Mouse (Mus musculus): ENCODE measurements around the gene Pou6f1. TPM values are rescaled to one million over a fixed set of nuclear protein-coding genes. Genes with fewer than 3 reads are reported as not detected.
A peak's percentile ranks its signal among the peaks of the same experiment; 100 is the strongest.
"Not testable (repeated sequence)": the region's sequence is repeated elsewhere in the genome, so short reads cannot be mapped to it uniquely, and the experiment has no call there.

The Pou6f1 gene
- polyA plus RNA-seq, 1 experiment from 2014 or later: 6.9 TPM

GRCm38 (mm10) chr15:100627287-100627686, 27.5 kb upstream of the Pou6f1 start:
- peaks cover 12% of the 10 kb centered on the region for H3K4me1 ChIP-seq (replicated peaks; ENCODE audit: control insufficient read depth, insufficient read depth, low read length)
- H3K4me3 ChIP-seq (ENCODE audit: low read depth, low read length): no peak overlapping the region
- no peak for DNase-seq (ENCODE audit: low spot score)
- WGBS: 21% methylated on average over 10 of the region's 10 CpGs
- 0 out of 2 replicates have a peak, but pooled peaks cover under 1% of the 10 kb centered on the region for H3K36me3 ChIP-seq (ENCODE audit: control insufficient read depth, insufficient read depth, low read length)
- H3K27ac ChIP-seq (ENCODE audit: low read depth): peak overlapping the region; percentile 43
- no peak overlapping the region for H3K4me2 ChIP-seq (ENCODE audit: low read length)
- no peaks in the 10 kb centered on the region for H3K9me3 ChIP-seq (ENCODE audit: control insufficient read depth, low read length)
- ATAC-seq (replicated peaks; ENCODE audit: low FRiP score, low TSS enrichment, low read depth): no peak
- no peak overlapping the region for H3K9ac ChIP-seq (ENCODE audit: low read length)
- H3K27me3 ChIP-seq (replicated peaks; ENCODE audit: control insufficient read depth, insufficient read depth, low read length): no peaks in the 10 kb centered on the region

- no peaks in the 10 kb centered on the region for H3K9me3 ChIP-seq (ENCODE audit: control insufficient read depth, low read length)
- peaks cover 20% of the 10 kb centered on the region for H3K36me3 ChIP-seq (ENCODE audit: control insufficient read depth, insufficient read depth, low read length)
- H3K27ac ChIP-seq (ENCODE audit: low read depth): no peak overlapping the region
- WGBS: 90% methylated on average over 3 of the region's 3 CpGs
- no peak overlapping the region for H3K4me3 ChIP-seq (ENCODE audit: low read depth, low read length)
- DNase-seq (ENCODE audit: low spot score): no peak
- no peaks in the 10 kb centered on the region for H3K27me3 ChIP-seq (replicated peaks; ENCODE audit: control insufficient read depth, insufficient read depth, low read length)
- H3K4me2 ChIP-seq (ENCODE audit: low read length): no peak overlapping the region
- peaks cover 12% of the 10 kb centered on the region for H3K4me1 ChIP-seq (replicated peaks; ENCODE audit: control insufficient read depth, insufficient read depth, low read length)
- no peak for ATAC-seq (replicated peaks; ENCODE audit: low FRiP score, low TSS enrichment, low read depth)
- H3K9ac ChIP-seq (ENCODE audit: low read length): no peak overlapping the region
Measured at GRCm38 (mm10) chr15:100624435-100624834, 24.7 kb upstream of the Pou6f1 start.

GRCm38 (mm10) chr15:100623754-100624153, 24.0 kb upstream of the Pou6f1 start:
- Histone ChIP-seq H3K27me3 (replicated peaks; ENCODE audit: control insufficient read depth, insufficient read depth, low read length) (no peaks in the 10 kb centered on the region), H3K4me3 (ENCODE audit: low read depth, low read length) (no peak overlapping the region), H3K4me2 (ENCODE audit: low read length) (no peak overlapping the region), H3K4me1 (replicated peaks; ENCODE audit: control insufficient read depth, insufficient read depth, low read length) (peaks cover 12% of the 10 kb centered on the region), H3K27ac (ENCODE audit: low read depth) (no peak overlapping the region), H3K36me3 (ENCODE audit: control insufficient read depth, insufficient read depth, low read length) (peaks cover 27% of the 10 kb centered on the region), H3K9me3 (ENCODE audit: control insufficient read depth, low read length) (no peaks in the 10 kb centered on the region), H3K9ac (ENCODE audit: low read length) (no peak overlapping the region)
- ATAC-seq (replicated peaks; ENCODE audit: low FRiP score, low TSS enrichment, low read depth): no peak
- no peak for DNase-seq (ENCODE audit: low spot score)
- 87% methylated on average over 9 of the region's 9 CpGs for WGBS

GRCm38 (mm10) chr15:100622164-100622563, 22.4 kb upstream of the Pou6f1 start:
- WGBS: 83% methylated on average over 7 of the region's 7 CpGs
- Histone ChIP-seq H3K4me3 (ENCODE audit: low read depth, low read length) (no peak overlapping the region), H3K27me3 (replicated peaks; ENCODE audit: control insufficient read depth, insufficient read depth, low read length) (no peaks in the 10 kb centered on the region), H3K36me3 (ENCODE audit: control insufficient read depth, insufficient read depth, low read length) (peaks cover 41% of the 10 kb centered on the region), H3K9ac (ENCODE audit: low read length) (no peak overlapping the region), H3K9me3 (ENCODE audit: control insufficient read depth, low read length) (no peaks in the 10 kb centered on the region), H3K4me1 (replicated peaks; ENCODE audit: control insufficient read depth, insufficient read depth, low read length) (no peaks in the 10 kb centered on the region), H3K4me2 (ENCODE audit: low read length) (no peak overlapping the region), H3K27ac (ENCODE audit: low read depth) (no peak overlapping the region)
- DNase-seq (ENCODE audit: low spot score) (no peak), ATAC-seq (replicated peaks; ENCODE audit: low FRiP score, low TSS enrichment, low read depth) (no peak)

GRCm38 (mm10) chr15:100621671-100622070, 21.9 kb upstream of the Pou6f1 start:
- ATAC-seq (replicated peaks; ENCODE audit: low FRiP score, low TSS enrichment, low read depth); H3K4me1 ChIP-seq (replicated peaks; ENCODE audit: control insufficient read depth, insufficient read depth, low read length); H3K9me3 ChIP-seq (ENCODE audit: control insufficient read depth, low read length); H3K4me3 ChIP-seq (ENCODE audit: low read depth, low read length); H3K9ac ChIP-seq (ENCODE audit: low read length); H3K27me3 ChIP-seq (replicated peaks; ENCODE audit: control insufficient read depth, insufficient read depth, low read length); H3K4me2 ChIP-seq (ENCODE audit: low read length); H3K27ac ChIP-seq (ENCODE audit: low read depth); DNase-seq (ENCODE audit: low spot score): not testable (repeated sequence)
- 61% methylated on average over 9 of the region's 9 CpGs for WGBS
- peaks cover 41% of the 10 kb centered on the region for H3K36me3 ChIP-seq (ENCODE audit: control insufficient read depth, insufficient read depth, low read length)

- Histone ChIP-seq H3K9me3 (ENCODE audit: control insufficient read depth, low read length) (no peaks in the 10 kb centered on the region), H3K4me1 (replicated peaks; ENCODE audit: control insufficient read depth, insufficient read depth, low read length) (0 out of 2 replicates have a peak, but pooled peaks cover 5% of the 10 kb centered on the region), H3K27ac (ENCODE audit: low read depth) (no peak overlapping the region), H3K9ac (ENCODE audit: low read length) (no peak overlapping the region), H3K4me3 (ENCODE audit: low read depth, low read length) (no peak overlapping the region), H3K4me2 (ENCODE audit: low read length) (no peak overlapping the region), H3K27me3 (replicated peaks; ENCODE audit: control insufficient read depth, insufficient read depth, low read length) (no peaks in the 10 kb centered on the region), H3K36me3 (ENCODE audit: control insufficient read depth, insufficient read depth, low read length) (peaks cover 41% of the 10 kb centered on the region)
- no peak for ATAC-seq (replicated peaks; ENCODE audit: low FRiP score, low TSS enrichment, low read depth)
- 83% methylated on average over 7 of the region's 7 CpGs for WGBS
- DNase-seq (ENCODE audit: low spot score): no peak
Measured at GRCm38 (mm10) chr15:100619200-100619599, 19.4 kb upstream of the Pou6f1 start.

GRCm38 (mm10) chr15:100616221-100616620, 16.4 kb upstream of the Pou6f1 start:
- DNase-seq (ENCODE audit: low spot score): no peak
- H3K27me3 ChIP-seq (replicated peaks; ENCODE audit: control insufficient read depth, insufficient read depth, low read length): no peaks in the 10 kb centered on the region
- no peaks in the 10 kb centered on the region for H3K9me3 ChIP-seq (ENCODE audit: control insufficient read depth, low read length)
- peaks cover 37% of the 10 kb centered on the region for H3K36me3 ChIP-seq (ENCODE audit: control insufficient read depth, insufficient read depth, low read length)
- peak overlapping the region; percentile 60 for H3K4me2 ChIP-seq (ENCODE audit: low read length)
- H3K9ac ChIP-seq (ENCODE audit: low read length): peak overlapping the region; percentile 95
- peaks cover 6% of the 10 kb centered on the region; the same call in 1 of the 2 replicates for H3K4me1 ChIP-seq (replicated peaks; ENCODE audit: control insufficient read depth, insufficient read depth, low read length)
- under 1% methylated on average over 19 of the region's 19 CpGs for WGBS
- peak overlapping the region; percentile 97 for H3K27ac ChIP-seq (ENCODE audit: low read depth)
- ATAC-seq (replicated peaks; ENCODE audit: low FRiP score, low TSS enrichment, low read depth): peak; percentile 9; the same call in 1 of the 2 replicates
- H3K4me3 ChIP-seq (ENCODE audit: low read depth, low read length): peak overlapping the region; percentile 81

GRCm38 (mm10) chr15:100615825-100616220, 16.0 kb upstream of the Pou6f1 start:
- Histone ChIP-seq H3K36me3 (ENCODE audit: control insufficient read depth, insufficient read depth, low read length) (peaks cover 34% of the 10 kb centered on the region), H3K4me3 (ENCODE audit: low read depth, low read length) (peak overlapping the region; percentile 81), H3K27me3 (replicated peaks; ENCODE audit: control insufficient read depth, insufficient read depth, low read length) (no peaks in the 10 kb centered on the region), H3K9me3 (ENCODE audit: control insufficient read depth, low read length) (no peaks in the 10 kb centered on the region), H3K9ac (ENCODE audit: low read length) (peak overlapping the region; percentile 95), H3K27ac (ENCODE audit: low read depth) (peak overlapping the region; percentile 97), H3K4me2 (ENCODE audit: low read length) (peak overlapping the region; percentile 60), H3K4me1 (replicated peaks; ENCODE audit: control insufficient read depth, insufficient read depth, low read length) (peaks cover 6% of the 10 kb centered on the region; the same call in 1 of the 2 replicates)
- ATAC-seq (replicated peaks; ENCODE audit: low FRiP score, low TSS enrichment, low read depth): peak; percentile 77
- DNase-seq (ENCODE audit: low spot score): peak; percentile 95
- WGBS: under 1% methylated on average over 34 of the region's 43 CpGs
